Mouse (Mus musculus) midbrain, postnatal 0 days (tissue): ENCODE measurements at regions not wholly inside any gene's neighbourhood (a gene's known extent, or its start where the extent isn't known, plus 50 kb on each side); places are given as distances from the start of the nearest gene placed in this dataset.

Experiments used
- ATAC-seq: fragments of 200-750 bp; cut with Nextera tagmentation; 2 replicates; pipeline ENCODE4 v1.8.0; 2017; ENCODE audit warnings: moderate number of reproducible peaks, mild to moderate bottlenecking, moderate TSS enrichment, moderate library complexity; ENCODE audit not compliant: low FRiP score
- DNase-seq: peaks from one replicate; pipeline ENCODE4 v3.0.0-alpha.2; 2015; ENCODE audit warnings: low spot score
- H3K27ac ChIP-seq: fragments of 300-500 bp; sonication (generic); 2 replicates; pipeline ENCODE4 v1.5.1; 2014; ENCODE audit warnings: low read depth, mild to moderate bottlenecking, low read length, mixed read lengths
- H3K27me3 ChIP-seq: fragments of 300-500 bp; sonication (generic); 2 replicates; pipeline ENCODE4 v1.6.1; 2014; ENCODE audit warnings: low read length, control low read depth, mixed read lengths; ENCODE audit not compliant: insufficient read depth
- H3K36me3 ChIP-seq: fragments of 300-500 bp; sonication (generic); 2 replicates; pipeline ENCODE4 v1.6.1; 2014; ENCODE audit warnings: low read length, control low read depth, mixed read lengths; ENCODE audit not compliant: insufficient read depth
- H3K4me1 ChIP-seq: fragments of 300-500 bp; sonication (generic); 2 replicates; pipeline ENCODE4 v1.6.1; 2014; ENCODE audit warnings: mild to moderate bottlenecking, control low read depth, antibody characterized with exemption, low read length, mixed read lengths; ENCODE audit not compliant: insufficient read depth
- H3K4me2 ChIP-seq: fragments of 300-500 bp; sonication (generic); 2 replicates; pipeline ENCODE4 v1.6.1; 2014; ENCODE audit warnings: low read depth, mild to moderate bottlenecking, low read length, mixed read lengths; ENCODE audit not compliant: poor library complexity, severe bottlenecking
- H3K4me3 ChIP-seq: fragments of 300-500 bp; sonication (generic); 2 replicates; pipeline ENCODE4 v1.5.1; 2014; ENCODE audit warnings: low read depth, mild to moderate bottlenecking, low read length, moderate library complexity
- H3K9ac ChIP-seq: fragments of 300-500 bp; sonication (generic); replicated peaks from 2 replicates; pipeline ENCODE4 v1.6.1; 2014; ENCODE audit warnings: mild to moderate bottlenecking, low read length, moderate library complexity, mixed read lengths; ENCODE audit not compliant: poor library complexity, severe bottlenecking
- H3K9me3 ChIP-seq: fragments of 300-500 bp; sonication (generic); 2 replicates; pipeline ENCODE4 v1.6.1; 2016; ENCODE audit warnings: low read length, control low read depth
- CTCF ChIP-seq: IDR thresholded peaks from 2 replicates; pipeline ENCODE4 v1.5.1; 2016; ENCODE audit warnings: antibody characterized with exemption, mild to moderate bottlenecking
- WGBS: fragments of 180-500 bp; shearing (Covaris S2); extraction: QIAGEN DNeasy Blood & Tissue Kit; methylation state at CpG from one replicate; pipeline ENCODE4 v1.1.7; 2014; 5-methylcytosine and 5-hydroxymethylcytosine counted together

GRCm38 (mm10) chr8:126854121-126855055, 91.3 kb downstream of the Tomm20 start:
- WGBS: 69% methylated on average over 22 of the region's 22 CpGs
- Histone ChIP-seq H3K9ac (no peak overlapping the region), H3K4me1 (no peaks in the 10 kb centered on the region), H3K36me3 (no peaks in the 10 kb centered on the region), H3K27me3 (no peaks in the 10 kb centered on the region), H3K4me2 (no peak overlapping the region), H3K9me3 (no peaks in the 10 kb centered on the region), H3K27ac (no peak overlapping the region), H3K4me3 (no peak overlapping the region)
- DNase-seq: no peak
- no peak for TF ChIP-seq CTCF
- ATAC-seq: no peak

DNA sequence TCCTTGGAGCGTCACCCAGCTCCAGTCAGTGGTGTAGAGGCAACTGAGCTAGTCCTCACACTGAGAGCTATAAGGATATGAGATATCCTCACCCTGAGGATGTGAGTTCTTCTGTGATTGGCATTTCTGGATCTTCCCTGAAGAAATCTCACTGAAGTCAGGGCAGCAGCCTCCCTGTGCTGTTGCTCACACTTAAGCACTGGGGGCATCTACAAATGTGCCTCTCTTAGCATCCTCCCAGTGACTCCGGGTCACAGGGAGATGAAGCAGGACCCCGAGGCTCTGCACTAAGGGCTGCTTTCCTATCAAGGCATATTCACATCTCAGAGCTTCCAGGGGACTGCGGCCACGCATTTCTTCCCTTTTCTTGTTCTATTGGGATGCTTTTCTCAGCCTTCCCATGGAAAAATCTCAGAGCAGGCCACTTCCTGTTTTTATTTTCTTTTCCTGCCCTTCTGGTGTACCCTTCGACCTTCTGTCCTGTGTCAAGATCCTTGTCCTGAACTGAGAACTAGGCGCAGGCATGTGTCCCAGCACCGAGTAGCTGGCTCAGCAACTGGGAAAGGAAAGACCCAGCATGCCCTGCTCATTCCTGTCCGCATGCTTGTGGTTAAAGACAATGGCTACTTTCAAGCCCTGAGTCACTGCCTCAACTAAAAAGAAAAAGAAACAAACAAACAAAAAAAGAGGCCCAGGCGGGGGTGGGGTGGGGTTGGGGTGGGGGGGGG, 92.8 kb downstream of the Tomm20 start:
- H3K4me2 ChIP-seq: no peak overlapping the region
- no peaks in the 10 kb centered on the region for H3K27me3 ChIP-seq
- TF ChIP-seq CTCF: no peak
- no peaks in the 10 kb centered on the region for H3K36me3 ChIP-seq
- 53% methylated on average over 10 of the region's 10 CpGs for WGBS
- no peaks in the 10 kb centered on the region for H3K9me3 ChIP-seq
- H3K27ac ChIP-seq: no peak overlapping the region; the same call in 1 of the 2 replicates
- ATAC-seq (no peak), DNase-seq (no peak)
- no peak overlapping the region for H3K4me3 ChIP-seq
- H3K4me1 ChIP-seq: no peaks in the 10 kb centered on the region
- H3K9ac ChIP-seq: no peak overlapping the region

GRCm38 (mm10) chr8:126852184-126852583, 93.5 kb downstream of the Tomm20 start:
- H3K9me3 ChIP-seq: no peaks in the 10 kb centered on the region
- H3K4me3 ChIP-seq: no peak overlapping the region
- WGBS: 72% methylated on average over 5 of the region's 5 CpGs
- H3K9ac ChIP-seq: no peak overlapping the region
- no peak for TF ChIP-seq CTCF
- H3K4me2 ChIP-seq: no peak overlapping the region
- H3K27ac ChIP-seq: no peak overlapping the region; the same call in 1 of the 2 replicates
- DNase-seq (no peak), ATAC-seq (no peak)
- no peaks in the 10 kb centered on the region for H3K4me1 ChIP-seq
- no peaks in the 10 kb centered on the region for H3K27me3 ChIP-seq
- H3K36me3 ChIP-seq: no peaks in the 10 kb centered on the region

- no peak for TF ChIP-seq CTCF
- no peaks in the 10 kb centered on the region for H3K4me1 ChIP-seq
- no peaks in the 10 kb centered on the region for H3K36me3 ChIP-seq
- no peak overlapping the region for H3K4me2 ChIP-seq
- no peak for ATAC-seq
- H3K9me3 ChIP-seq: no peaks in the 10 kb centered on the region
- H3K9ac ChIP-seq: no peak overlapping the region
- 91% methylated on average over 3 of the region's 3 CpGs for WGBS
- H3K27me3 ChIP-seq: no peaks in the 10 kb centered on the region
- no peak overlapping the region for H3K4me3 ChIP-seq
- no peak for DNase-seq
- H3K27ac ChIP-seq: no peak overlapping the region
Measured at GRCm38 (mm10) chr8:126851780-126852179, 93.9 kb downstream of the Tomm20 start.

GRCm38 (mm10) chr8:126850189-126850535, 95.5 kb downstream of the Tomm20 start:
- Histone ChIP-seq H3K9me3 (no peaks in the 10 kb centered on the region), H3K27me3 (no peaks in the 10 kb centered on the region), H3K4me1 (no peaks in the 10 kb centered on the region), H3K4me3 (no peak overlapping the region), H3K4me2 (no peak overlapping the region), H3K9ac (no peak overlapping the region), H3K36me3 (no peaks in the 10 kb centered on the region), H3K27ac (no peak overlapping the region)
- ATAC-seq (no peak), DNase-seq (no peak)
- 81% methylated on average over 1 of the region's 1 CpGs for WGBS
- no peak for TF ChIP-seq CTCF
